Mouse (Mus musculus) c-Kit-positive CD71-negative TER-119-negative erythroid progenitor cells, embryonic 14.5 days (primary cell): ENCODE results near the gene Mlph.

Experiments used
- DNase-seq: peaks from one replicate; pipeline ENCODE4 v3.0.0-alpha.2; 2013; ENCODE audit warnings: low read depth

Mlph gene

DNA sequence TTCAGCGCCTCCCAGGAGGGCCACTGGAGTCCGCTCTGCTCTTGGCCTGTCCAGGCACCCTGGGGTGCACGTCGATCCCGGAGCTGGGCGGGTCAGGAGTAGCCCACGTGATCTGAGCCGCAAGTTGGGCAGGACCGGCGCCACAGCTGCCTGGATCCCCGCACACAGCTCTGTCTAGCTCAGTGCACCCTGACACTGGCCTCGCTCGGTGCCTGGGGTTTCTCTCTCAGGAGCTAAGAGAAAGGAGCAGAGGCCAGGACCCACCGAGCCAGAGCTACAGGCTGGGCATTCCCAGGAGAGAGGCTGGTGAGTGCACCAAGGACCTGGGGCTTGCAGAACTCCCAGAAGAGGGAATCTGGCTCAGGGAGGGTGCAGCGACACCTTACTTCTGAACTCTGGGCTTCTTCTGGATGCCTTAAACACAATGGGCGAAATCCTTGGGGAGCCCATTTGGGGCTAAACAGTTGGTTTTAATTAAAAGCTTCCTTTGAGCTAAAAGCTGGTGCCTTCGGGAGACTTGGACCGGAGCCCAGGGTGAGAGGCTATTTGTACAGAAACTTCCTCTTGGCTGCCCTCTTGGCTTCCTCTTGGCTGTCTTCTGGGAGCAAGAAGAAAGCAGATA is at the start of gene Mlph:
Gene Mlph, plus strand, starts transcription at position 138 of the 622 bp plus-strand sequence.
- DNase-seq: no peak

DNA sequence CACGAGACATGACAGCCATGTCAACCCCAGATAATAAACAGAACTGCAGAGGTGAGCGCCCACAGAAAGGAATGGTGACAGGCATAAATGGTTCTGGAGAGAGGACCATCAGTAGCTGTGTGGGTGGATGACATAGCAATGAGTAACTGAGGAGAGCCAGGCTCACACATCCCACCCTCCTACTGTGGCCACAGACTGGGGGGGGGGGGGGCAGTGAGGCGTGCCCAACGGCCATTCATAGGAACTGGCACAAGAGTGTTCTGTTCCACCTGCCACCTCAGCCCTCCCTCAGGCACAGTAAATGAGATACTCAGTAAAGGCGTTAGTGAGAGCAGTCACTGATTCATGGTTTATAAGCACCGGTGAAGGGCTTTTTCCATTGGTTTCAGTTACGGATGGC is 48.2 kb upstream of the Mlph start:
- no peak for DNase-seq

DNA sequence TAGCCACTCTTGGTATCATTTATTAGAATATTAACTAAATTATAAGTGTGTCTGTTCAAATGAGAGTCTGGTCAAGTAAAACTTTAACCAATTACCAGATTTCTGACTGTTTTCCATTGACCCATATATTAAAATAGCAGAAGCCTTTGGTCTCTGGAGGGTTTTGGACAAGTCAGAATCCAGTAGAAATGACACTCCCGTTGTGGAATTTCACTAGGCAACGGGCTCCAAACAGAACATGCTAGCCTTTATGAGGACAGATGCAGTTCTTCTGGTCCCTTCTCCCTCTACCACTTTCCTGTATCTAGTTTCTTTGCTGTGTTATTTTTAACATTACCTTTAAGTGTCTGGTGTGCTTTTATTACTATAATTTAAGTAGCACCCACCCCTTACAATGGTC is 44.3 kb upstream of the Mlph start:
- DNase-seq: no peak

DNA sequence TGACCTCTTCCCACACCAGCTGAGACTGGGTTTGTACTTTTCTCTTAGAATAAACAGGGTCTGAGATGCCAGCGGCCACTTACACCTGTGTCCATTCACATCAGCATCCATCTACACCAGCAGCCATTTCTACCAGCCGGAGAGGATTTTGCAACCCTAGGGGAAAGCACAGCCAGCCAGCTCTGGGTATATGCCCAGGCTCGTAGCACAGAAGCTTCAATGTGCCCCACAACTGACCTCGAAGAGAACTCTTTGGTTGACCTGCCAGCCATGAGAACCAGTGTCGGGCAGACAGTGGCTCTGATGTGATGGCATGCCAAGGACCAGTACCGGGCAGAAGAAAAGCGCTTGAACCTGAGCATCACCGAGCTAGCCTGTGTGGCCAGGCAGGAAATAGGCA is 39.5 kb upstream of the Mlph start:
- DNase-seq: no peak

DNA sequence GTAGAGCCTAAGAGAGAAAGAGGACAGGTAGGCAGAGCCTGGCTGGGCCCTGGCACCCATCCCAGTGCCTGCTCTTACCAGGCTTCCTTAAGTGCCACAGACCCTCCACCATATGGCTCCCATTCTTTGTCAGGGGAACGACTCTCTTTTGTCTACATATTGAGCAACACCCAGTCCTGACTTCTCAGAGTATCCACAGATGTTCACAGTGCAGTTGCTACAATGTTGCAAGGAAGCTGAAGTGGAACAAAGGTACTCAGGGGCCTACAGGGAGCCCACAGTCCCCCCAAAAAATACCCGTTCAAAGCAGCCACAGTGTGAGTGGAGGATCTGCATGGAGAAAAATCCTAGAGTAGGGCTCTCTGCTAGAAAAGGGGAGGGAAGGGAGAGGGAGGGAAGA is 38.9 kb upstream of the Mlph start:
- DNase-seq: no peak

DNA sequence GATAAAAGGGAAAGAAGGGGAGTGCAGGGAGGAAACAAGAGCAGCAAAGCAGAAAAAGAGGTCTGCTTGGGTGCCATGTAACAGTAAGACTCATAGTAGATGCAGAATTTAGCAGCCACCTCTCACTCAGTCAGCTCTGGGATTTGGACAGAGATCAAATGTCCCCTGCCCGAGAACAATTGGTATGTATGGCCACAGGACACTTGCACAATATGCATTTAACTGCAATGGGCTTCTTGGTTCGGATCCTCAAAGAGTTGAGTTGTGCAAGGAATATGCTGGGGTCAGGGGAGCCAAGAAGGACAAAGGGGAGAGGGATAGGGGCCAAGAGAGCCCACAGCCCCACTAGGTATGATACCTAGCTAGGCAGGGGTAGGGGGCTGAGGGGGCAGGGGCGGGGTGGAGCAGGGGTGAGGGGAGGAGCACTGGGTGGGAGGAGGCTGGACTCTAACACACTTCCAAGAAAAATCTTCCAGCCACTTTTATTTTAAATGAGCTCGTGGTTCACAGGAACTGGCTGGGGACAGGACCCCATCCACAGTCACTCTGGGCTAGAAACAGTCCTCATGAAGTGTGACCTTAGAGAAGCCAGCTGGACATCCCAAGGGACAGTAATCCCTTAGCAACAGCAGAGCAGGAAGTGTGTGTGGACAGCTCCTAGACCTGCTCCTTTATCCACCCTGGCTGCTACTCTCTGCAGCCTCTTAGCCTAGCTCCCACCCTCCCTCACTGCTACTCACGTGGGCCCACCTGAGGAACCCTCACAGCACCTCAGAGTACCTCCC is 38.2 kb upstream of the Mlph start:
- DNase-seq: no peak

DNA sequence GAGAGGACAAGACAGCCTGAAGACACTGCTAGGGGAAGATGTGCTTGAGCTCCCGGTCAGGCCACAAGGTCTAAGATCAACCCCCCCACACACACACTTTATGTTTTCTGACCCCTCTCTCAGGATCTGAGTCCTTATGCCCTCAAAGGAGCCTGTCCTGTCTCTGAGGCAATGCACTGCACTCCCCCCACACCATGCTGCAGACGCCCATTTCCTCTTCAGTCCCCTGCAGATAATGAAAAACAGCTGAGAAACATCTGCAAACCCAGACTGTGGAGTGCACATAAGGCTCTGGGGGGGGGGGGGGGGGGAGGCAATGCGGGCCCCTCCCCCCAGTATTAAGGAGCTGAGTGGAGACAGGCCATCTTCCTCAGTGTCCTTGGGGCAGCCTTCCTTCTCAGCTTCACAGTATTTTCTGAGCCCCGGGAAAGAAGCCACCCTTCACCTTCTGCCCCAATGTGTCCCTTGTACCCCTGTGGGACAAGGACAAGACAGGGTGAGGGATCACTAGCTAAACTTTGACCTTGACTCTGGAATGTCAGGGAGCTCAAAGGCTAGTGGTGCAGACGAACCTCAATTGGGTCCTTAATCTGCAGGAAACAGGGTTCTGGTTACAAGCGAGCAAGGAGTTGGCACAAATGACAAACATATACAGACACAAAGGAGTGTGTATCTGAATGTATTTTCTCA is 29.0 kb upstream of the Mlph start:
- no peak for DNase-seq

DNA sequence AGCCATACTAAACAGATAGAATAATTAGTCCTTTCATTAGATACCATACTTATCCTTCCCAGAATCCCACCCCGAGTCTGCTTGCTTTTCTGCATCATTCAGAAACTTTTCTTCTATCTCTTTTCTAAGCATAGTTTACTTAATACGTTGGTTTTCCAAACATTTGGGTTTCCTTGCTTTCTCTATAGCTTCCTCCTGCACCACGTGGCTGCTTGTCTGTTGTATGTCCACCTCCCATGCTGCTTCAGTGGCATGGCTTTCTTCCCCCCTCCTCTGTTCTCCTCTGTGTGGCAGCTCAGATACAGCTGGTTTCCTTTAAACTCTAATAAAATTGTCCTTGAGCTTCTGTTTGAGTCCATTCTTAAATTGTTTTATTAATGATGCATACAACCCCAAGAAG is 20.4 kb upstream of the Mlph start:
- no peak for DNase-seq

DNA sequence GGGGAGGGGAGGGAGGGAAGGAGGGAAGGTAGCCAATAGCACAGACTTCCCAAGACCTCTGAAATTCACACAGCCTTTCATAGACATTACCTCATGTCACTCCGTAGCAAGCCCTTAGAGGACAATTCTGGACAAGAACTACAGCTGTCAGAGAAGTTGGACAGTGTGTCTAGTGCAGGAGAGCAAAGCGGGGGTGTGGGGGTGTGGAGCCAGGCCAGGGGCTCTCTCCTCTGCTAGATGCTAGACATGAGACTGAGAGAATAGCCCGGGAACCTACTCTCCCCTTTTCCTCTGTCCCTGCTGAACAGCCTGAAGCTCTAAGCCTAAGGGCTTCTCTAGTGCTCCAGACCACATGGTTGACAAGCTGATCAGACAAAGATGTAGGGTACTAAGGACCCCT is 19.9 kb upstream of the Mlph start:
- no peak for DNase-seq

DNA sequence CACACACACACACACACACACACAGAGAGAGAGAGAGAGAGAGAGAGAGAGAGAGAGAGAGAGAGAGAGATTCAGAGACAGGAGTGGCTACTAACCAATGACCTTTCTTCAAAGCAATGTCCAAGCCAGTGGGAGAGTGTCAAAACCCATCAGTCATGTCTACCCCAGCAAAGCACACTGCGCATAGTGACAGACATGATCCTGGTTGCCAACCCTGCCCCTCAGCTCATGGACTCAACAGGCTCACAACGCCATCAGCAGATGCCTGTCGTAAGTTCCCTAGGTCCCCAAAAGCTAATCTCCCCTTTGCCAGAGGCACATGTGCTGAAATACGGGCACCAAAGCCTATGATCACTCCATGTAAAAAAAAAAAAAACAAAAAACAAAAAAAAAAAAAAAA is 18.6 kb upstream of the Mlph start:
- DNase-seq: no peak

DNA sequence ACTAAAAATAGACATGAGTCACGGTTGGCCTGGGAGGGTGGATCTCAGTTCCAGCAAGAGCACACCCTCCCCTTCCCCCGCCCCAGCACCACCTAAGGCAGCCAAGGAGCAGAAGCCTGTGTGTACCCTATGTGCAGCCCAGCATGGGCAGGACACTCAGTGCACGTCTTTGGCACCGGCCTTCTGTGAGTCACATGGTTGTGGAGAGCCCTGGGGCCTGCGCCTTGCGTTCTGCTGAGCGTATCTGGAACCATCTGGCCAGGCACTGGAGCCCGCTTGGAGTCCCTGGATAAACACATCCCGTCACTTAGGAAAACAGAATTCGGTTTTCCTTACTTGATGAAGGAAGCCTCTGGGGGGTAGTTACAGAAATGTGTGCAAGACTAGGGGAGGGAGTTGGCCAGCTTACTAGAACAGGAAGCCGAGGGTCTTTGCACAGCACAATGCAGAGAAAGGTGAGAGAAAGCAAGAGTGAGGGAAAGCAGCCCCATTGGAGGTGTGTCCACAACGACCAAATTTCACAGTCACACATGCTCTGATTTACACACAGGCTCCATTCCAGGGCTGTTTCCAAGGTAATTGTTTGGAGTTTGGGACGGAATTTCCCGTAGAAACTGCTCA is 18.0 kb upstream of the Mlph start:
- no peak for DNase-seq

DNA sequence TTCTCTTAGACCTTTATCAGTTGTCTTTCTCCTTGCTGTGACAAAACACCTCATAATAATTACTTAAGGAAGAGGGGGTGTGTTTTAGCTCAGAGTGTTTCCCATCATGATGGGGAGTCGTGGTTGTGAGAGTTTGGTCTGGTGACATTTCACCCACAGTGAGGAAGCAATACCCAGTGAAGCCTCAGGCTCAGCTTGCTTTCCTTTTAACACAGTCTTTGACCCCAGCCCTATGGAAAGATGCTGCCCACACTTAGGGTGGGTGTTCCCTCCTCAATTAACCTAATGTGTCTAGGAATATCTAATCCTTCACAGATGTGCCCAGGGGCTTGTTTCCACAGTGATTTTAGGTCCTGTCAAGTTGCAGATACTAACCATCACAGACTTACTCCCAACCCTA is 16.9 kb upstream of the Mlph start:
- no peak for DNase-seq

DNA sequence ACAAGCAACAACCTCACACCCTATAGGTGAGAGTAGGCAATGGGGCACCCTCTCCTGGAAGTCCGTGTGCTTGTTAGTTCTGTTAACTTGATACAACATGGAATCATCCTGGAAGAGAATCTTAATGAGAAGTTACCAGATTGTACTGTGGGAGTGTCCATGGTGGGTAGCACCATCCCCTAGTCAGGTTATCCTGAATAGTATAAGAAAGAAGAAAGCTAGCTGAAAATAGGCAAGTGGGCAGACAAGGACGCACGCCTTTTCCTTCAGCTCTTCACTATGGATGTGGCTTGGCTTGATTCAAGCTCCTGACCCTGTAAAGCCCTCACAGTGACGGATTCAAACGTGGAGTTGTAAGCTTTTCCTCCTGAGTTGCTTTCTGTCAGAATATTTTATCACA is 15.1 kb upstream of the Mlph start:
- DNase-seq: no peak

DNA sequence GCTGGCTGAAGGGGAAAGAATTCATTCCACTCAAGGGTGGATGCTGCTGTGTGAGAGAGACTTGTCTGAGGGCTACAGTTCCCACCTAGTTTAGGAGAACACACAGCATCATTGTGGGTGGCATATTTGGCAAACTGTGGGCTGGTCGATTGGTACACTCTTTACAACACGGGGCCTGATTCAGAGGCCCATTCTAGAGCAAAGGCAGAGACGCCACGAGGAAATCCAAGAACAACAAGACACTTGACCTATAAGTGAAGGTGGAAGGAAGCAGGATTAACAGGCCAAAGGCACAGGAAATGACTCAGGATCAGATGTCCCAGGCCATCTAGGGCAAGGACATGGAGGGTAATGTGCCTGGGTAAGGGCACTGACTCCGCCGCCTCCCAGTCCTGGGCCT is 14.5 kb upstream of the Mlph start:
- DNase-seq: no peak

DNA sequence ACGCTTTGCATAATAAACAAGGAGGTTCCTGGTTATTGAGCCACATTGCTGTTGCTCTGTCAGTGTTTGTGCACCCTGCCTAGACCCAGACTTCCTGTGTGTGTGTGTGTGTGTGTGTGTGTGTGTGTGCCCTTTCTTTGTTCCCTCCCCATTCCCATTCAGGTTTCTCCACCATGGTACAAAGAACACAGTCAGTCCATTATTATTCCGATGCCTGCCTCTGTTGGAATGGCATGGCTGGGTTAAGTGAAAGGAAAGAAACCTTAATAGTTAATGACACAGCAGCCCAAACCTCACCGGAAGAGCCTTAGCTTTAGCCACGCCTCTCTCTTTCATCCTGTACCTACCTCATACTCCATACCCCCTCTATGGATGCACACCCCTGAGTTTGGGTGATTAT is 13.6 kb upstream of the Mlph start:
- DNase-seq: no peak

DNA sequence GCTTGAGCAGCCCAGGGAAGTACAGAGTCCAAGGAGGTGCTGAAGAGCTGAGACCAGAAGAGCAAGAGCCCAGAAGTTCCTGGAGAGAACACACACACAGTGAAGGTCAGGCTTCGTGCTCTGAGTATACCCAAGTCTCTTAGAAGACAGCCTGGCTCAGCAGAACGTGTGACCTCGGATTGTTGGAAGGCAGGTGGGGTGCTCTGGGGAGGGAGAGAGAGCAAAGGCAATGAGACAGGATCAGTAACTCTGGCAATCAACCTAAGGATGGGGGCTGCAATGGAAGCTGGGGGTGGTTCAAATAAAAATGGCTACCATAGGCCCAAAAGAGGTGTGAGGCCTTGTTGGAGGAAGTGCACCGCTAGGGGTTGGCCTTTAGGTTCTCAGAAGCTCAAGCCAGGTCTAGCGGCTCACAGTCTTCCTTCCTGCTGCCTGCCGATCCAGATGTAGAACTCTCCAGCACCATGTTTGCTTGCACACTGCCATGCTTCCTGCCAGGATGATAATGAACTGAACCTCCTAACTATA is 13.1 kb upstream of the Mlph start:
- no peak for DNase-seq

DNA sequence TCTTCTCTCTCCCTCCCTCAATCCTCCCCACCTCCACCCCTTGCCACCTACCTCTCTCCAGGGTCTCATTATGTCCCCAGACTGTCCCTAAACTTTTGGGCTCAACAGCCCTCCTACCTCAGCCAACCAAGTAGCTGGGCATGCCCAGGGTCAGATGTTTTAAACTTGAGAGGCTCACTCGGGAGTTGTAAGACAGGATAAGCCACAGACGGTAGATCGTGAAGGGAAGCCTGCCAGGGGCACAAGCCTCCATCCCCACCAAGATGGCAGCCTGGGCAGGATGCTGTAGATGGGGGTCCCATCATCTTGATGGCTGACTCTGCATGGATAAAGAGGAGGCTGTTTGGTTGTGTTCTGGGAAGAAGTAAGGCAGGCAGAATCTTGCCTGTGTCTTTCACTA is 12.1 kb upstream of the Mlph start:
- DNase-seq: no peak

DNA sequence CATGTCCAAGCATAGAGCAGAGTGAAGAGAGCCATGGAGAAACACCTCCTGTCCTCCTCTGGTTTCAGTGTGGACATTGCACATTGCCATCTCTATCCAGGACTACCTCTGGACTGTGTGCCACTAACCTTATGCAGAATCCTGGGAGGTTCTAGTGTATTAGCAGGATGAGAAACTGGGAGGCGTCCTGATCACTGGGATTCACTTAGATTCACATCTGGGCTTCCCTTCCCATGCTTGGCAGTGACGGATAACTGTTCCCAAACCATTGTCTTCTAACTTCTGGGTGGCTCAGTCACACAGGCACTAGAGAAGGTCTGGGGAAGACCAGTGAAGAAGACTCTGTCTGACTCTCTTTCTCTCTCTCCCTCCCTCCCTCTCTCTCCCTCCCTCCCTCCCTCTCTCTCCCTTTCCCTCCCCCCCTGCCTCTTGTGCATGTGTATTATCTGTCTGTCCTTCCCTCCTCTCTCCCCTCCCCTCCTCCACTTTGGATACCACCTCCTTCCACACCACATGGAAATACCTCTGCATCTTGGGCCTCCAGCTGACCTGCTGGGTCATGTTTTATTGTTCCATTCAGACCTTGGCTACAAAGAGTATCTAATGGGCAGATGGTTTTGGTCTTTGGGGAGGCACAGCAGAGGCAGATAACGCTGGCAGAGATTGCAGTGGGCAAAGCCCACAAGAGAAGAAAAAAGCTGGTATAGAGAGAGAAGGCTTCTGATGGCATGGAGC is 11.5 kb upstream of the Mlph start:
- no peak for DNase-seq

DNA sequence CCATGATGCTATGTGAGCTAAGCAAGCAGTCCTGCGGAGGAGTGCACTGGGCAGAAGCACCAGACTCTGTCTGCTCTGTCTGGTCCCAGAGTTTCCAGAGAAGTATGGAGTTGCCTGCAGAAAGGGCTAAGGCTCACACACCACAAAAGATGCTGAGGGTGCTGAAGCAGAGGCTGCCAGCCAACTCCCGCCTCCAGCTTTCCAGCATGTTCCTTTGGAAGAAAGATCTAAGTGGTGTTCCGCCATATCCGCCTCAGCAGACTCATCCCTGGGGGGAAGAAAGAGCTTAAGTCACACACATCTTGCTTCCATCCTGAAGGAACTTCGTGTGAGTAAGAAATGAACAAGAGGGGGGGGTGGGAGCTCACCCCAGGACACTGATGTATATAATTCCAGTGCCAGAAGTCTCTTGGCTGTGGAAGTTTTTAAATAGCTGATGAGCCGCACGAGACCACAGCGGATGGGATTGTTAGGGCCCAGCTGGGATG is 10.9 kb upstream of the Mlph start:
- no peak for DNase-seq

DNA sequence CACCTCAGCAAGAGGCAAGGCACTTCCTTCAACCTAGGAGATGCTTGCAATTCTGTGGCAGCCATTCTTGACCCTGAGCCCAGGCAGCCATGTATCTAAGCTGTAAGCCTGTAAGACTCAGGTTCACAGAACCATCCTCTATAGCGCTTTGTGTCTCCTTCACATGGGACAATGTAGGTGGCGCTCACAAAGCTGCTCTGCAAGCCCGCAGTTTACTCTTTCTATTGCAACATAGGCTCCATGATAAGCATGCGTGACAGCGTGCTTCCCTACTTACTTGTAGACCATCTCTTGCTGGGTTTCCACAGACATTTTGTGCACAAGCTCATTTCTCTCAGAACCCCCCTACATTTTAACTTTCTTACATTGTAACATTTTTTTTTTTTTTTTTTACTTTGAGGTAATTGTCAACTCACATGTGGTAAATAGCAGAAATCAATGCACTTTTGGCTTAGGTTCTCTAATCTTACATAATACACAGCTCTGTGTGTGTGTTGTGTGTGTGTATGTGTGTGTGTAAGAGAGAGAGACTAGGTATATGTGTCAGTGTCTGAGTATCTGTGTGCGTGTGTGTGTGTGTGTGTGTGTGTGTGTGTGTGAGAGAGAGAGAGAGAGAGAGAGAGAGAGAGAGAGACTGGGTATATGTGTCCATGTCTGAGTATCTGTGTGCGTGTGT is 10.0 kb upstream of the Mlph start:
- DNase-seq: no peak

DNA sequence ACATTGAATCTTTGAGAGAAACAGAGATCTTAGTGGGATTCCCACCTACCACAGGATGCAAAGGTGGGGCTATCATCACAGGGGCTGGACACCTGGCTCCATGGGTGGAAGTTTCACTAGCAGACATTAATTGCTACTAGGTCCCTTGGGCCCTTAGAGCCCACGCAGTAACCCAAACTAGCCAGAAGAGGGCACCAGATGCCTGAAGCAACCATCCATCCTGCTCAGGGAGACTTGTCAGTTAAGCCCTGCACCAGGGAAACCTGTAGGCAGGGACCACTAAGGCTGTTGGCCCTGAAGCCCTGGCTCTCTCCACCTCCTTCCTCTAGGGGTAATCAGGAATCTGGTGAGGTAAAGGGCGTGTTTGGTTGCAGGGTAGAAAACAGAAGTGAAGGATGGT is 8.5 kb upstream of the Mlph start:
- DNase-seq: peak; percentile 34
